Mouse (Mus musculus) embryonic facial prominence, embryonic 13.5 days (tissue): ENCODE measurements around the gene Asic2. TPM values are rescaled to one million over a fixed set of nuclear protein-coding genes. Genes with fewer than 3 reads are reported as not detected.

Experiments
- ATAC-seq: fragments of 200-750 bp; cut with Nextera tagmentation; 2 replicates; pipeline ENCODE4 v1.8.0; 2017; ENCODE audit warnings: low read depth; ENCODE audit not compliant: insufficient number of reproducible peaks, insufficient read depth, low FRiP score, low TSS enrichment
- H3K27ac ChIP-seq: fragments of 300-500 bp; sonication (generic); 2 replicates; pipeline ENCODE4 v1.5.1; 2015; ENCODE audit warnings: moderate library complexity, mild to moderate bottlenecking, inconsistent platforms
- H3K27me3 ChIP-seq: fragments of 300-500 bp; sonication (generic); 2 replicates; pipeline ENCODE4 v1.6.1; 2015; ENCODE audit warnings: mild to moderate bottlenecking, inconsistent platforms
- H3K36me3 ChIP-seq: fragments of 300-500 bp; sonication (generic); 2 replicates; pipeline ENCODE4 v1.6.1; 2015; ENCODE audit warnings: mild to moderate bottlenecking, inconsistent platforms
- H3K4me1 ChIP-seq: fragments of 300-500 bp; sonication (generic); 2 replicates; pipeline ENCODE4 v1.6.1; 2015; ENCODE audit warnings: inconsistent platforms
- H3K4me2 ChIP-seq: fragments of 300-500 bp; sonication (generic); 2 replicates; pipeline ENCODE4 v1.6.1; 2015; ENCODE audit warnings: moderate library complexity, mild to moderate bottlenecking, inconsistent platforms
- H3K4me3 ChIP-seq: fragments of 300-500 bp; sonication (generic); 2 replicates; pipeline ENCODE4 v1.5.1; 2015; ENCODE audit warnings: mild to moderate bottlenecking, inconsistent platforms
- H3K9ac ChIP-seq: fragments of 300-500 bp; sonication (generic); 2 replicates; pipeline ENCODE4 v1.6.1; 2015; ENCODE audit warnings: mild to moderate bottlenecking, inconsistent platforms
- H3K9me3 ChIP-seq: fragments of 300-500 bp; sonication (generic); 2 replicates; pipeline ENCODE4 v1.6.1; 2016; ENCODE audit warnings: inconsistent platforms
- WGBS: fragments of 180-500 bp; shearing (Covaris S2); methylation state at CpG from one replicate; pipeline ENCODE4 v1.1.7; 2015; ENCODE audit warnings: mixed read lengths; 5-methylcytosine and 5-hydroxymethylcytosine counted together
- polyA plus RNA-seq: library from polyadenylated mRNA; unstranded; fragments of >200 nt; fragmentation: Nextera tagmentation; extraction: Ambion mirVana; gene quantifications from 2 replicates; pipeline ENCODE4 v1.2.1, GENCODE M21; 2015

The Asic2 gene
- polyA plus RNA-seq, 1 experiment from 2014 or later = 0.60 TPM

GRCm38 (mm10) chr11:81592776-81593175, 375.5 kb downstream of the Asic2 start:
- Histone ChIP-seq H3K4me2 (no peak overlapping the region), H3K27ac (no peak overlapping the region), H3K27me3 (no peaks in the 10 kb centered on the region), H3K9me3 (no peaks in the 10 kb centered on the region), H3K4me1 (no peaks in the 10 kb centered on the region), H3K9ac (no peak overlapping the region), H3K4me3 (no peak overlapping the region), H3K36me3 (no peaks in the 10 kb centered on the region)
- WGBS = 56% methylated on average over 5 of the region's 5 CpGs
- ATAC-seq = no peak

DNA sequence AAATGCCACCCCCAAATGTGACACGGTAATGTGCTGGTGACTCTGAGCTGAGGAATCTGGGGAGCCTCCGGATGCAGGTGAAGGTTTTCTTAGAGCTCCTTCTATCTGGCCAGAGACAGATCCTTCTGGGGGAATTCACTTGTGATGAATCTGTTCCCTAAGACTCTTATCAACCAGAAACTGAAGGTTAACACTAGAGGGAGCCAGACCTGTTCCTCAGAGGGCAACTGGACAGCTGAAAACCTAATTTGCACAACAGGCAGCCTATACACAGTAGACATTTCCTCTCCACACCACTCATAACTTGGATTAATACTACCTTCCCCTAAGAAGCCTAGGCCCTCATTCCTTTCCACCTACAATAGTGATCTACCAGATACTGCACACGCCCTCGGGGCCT, 377.3 kb downstream of the Asic2 start:
- H3K27ac ChIP-seq = no peak overlapping the region
- ATAC-seq = no peak
- no peaks in the 10 kb centered on the region for H3K36me3 ChIP-seq
- no peaks in the 10 kb centered on the region for H3K27me3 ChIP-seq
- H3K9me3 ChIP-seq = no peaks in the 10 kb centered on the region
- no peak overlapping the region for H3K9ac ChIP-seq
- WGBS = 81% methylated on average over 4 of the region's 4 CpGs
- H3K4me1 ChIP-seq = no peaks in the 10 kb centered on the region
- H3K4me2 ChIP-seq = no peak overlapping the region
- H3K4me3 ChIP-seq = no peak overlapping the region

DNA sequence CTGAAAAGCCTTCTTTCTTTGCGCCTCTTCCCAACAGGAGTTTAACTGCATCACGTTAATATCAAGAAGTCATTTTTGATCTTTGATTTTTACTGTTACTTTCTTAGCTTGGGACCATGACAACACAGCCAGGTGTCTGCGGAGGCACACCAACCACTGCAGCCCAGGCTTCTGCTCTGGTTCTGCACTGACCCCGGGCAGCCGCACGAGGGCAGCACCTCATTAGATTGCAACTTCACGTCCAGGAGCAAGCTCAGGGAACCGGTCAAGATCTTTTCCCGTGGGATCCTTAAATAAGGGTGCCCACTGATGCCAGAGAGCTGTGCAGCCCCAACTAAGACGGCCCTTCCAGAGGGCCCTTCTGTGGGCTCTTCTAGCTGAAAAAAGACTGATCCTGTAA, 379.6 kb downstream of the Asic2 start:
- H3K27me3 ChIP-seq = no peaks in the 10 kb centered on the region
- 13% methylated on average over 10 of the region's 10 CpGs for WGBS
- no peaks in the 10 kb centered on the region for H3K9me3 ChIP-seq
- H3K4me1 ChIP-seq = no peaks in the 10 kb centered on the region
- no peak for ATAC-seq
- no peak overlapping the region for H3K9ac ChIP-seq
- no peak overlapping the region for H3K4me2 ChIP-seq
- H3K27ac ChIP-seq = no peak overlapping the region
- no peak overlapping the region for H3K4me3 ChIP-seq
- no peaks in the 10 kb centered on the region for H3K36me3 ChIP-seq

- Histone ChIP-seq H3K9me3 (no peaks in the 10 kb centered on the region), H3K27ac (no peak overlapping the region), H3K4me1 (no peaks in the 10 kb centered on the region), H3K4me2 (no peak overlapping the region), H3K4me3 (no peak overlapping the region), H3K36me3 (no peaks in the 10 kb centered on the region), H3K9ac (no peak overlapping the region), H3K27me3 (no peaks in the 10 kb centered on the region)
- 75% methylated on average over 17 of the region's 17 CpGs for WGBS
- no peak for ATAC-seq
Observed at GRCm38 (mm10) chr11:81587942-81588341, 380.3 kb downstream of the Asic2 start.

DNA sequence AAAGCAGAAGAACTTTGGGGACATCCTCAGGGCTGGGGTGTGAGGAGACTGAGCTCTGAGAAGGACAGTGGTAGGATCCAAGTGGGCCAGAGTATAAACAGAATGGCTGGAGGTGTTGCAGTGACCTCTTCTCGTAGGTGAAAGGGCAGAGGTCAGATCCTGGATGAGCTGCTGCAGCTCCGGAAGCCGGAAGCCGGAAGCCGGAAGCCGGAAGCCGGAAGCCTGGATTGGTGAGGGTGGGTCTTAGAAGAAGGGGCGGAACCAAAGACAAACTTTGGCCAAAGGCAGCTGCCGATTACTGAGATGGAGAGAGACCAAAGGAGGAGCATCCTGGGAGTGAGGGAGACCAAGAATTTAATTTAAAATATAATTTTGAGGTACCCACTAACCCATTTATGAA, 381.1 kb downstream of the Asic2 start:
- Histone ChIP-seq H3K27ac (no peak overlapping the region), H3K4me2 (no peak overlapping the region), H3K4me3 (no peak overlapping the region), H3K27me3 (no peaks in the 10 kb centered on the region), H3K9ac (no peak overlapping the region), H3K4me1 (no peaks in the 10 kb centered on the region), H3K9me3 (no peaks in the 10 kb centered on the region), H3K36me3 (no peaks in the 10 kb centered on the region)
- WGBS = 59% methylated on average over 9 of the region's 9 CpGs
- no peak for ATAC-seq

- WGBS = 92% methylated on average over 9 of the region's 9 CpGs
- no peaks in the 10 kb centered on the region for H3K9me3 ChIP-seq
- no peak overlapping the region for H3K27ac ChIP-seq
- H3K27me3 ChIP-seq = no peaks in the 10 kb centered on the region
- no peak overlapping the region for H3K4me2 ChIP-seq
- no peak overlapping the region for H3K9ac ChIP-seq
- no peaks in the 10 kb centered on the region for H3K4me1 ChIP-seq
- no peaks in the 10 kb centered on the region for H3K36me3 ChIP-seq
- no peak for ATAC-seq
- no peak overlapping the region for H3K4me3 ChIP-seq
Observed at GRCm38 (mm10) chr11:81584506-81584905, 383.8 kb downstream of the Asic2 start.

GRCm38 (mm10) chr11:81583195-81583594, 385.1 kb downstream of the Asic2 start:
- Histone ChIP-seq H3K36me3 (no peaks in the 10 kb centered on the region), H3K4me2 (no peak overlapping the region), H3K27me3 (no peaks in the 10 kb centered on the region; the same call in 1 of the 2 replicates), H3K27ac (no peak overlapping the region), H3K9ac (no peak overlapping the region), H3K4me3 (no peak overlapping the region), H3K9me3 (no peaks in the 10 kb centered on the region), H3K4me1 (no peaks in the 10 kb centered on the region)
- no peak for ATAC-seq
- WGBS = 66% methylated on average over 7 of the region's 7 CpGs

GRCm38 (mm10) chr11:81582161-81582560, 386.1 kb downstream of the Asic2 start:
- no peak overlapping the region for H3K4me2 ChIP-seq
- no peak for ATAC-seq
- WGBS = 72% methylated on average over 5 of the region's 5 CpGs

DNA sequence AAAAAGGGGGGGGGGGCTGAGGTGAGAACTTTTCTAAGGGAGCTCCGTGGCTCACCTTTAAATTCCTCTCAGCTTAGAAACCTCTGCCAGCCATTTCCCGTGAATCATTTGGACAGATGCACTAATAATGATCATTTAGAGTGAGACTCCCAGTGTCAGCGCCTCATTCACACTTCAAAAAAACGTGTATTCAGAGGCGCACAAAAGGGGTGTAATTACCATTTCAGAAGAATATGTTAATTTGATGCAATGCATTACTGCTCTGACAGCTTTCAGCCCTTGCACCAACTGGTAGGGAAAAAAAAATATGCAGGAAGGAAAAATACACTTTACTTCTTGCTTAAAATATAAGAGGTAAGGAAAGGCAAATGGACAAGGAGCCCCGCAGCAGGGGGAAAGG, 388.5 kb downstream of the Asic2 start:
- ATAC-seq = no peak
- no peak overlapping the region for H3K27ac ChIP-seq
- WGBS = 56% methylated on average over 6 of the region's 6 CpGs

More at GRCm38 (mm10) chr11:81582161-81582560, 386.1 kb downstream of the Asic2 start:
- Histone ChIP-seq H3K9ac (no peak overlapping the region), H3K9me3 (no peaks in the 10 kb centered on the region), H3K4me3 (no peak overlapping the region), H3K27ac (no peak overlapping the region), H3K4me1 (no peaks in the 10 kb centered on the region), H3K36me3 (no peaks in the 10 kb centered on the region), H3K27me3 (no peaks in the 10 kb centered on the region; the same call in 1 of the 2 replicates)

GRCm38 (mm10) chr11:81570406-81570805, 397.9 kb downstream of the Asic2 start:
- Histone ChIP-seq H3K4me2 (no peak overlapping the region), H3K4me1 (no peaks in the 10 kb centered on the region), H3K4me3 (no peak overlapping the region), H3K36me3 (no peaks in the 10 kb centered on the region), H3K27me3 (no peaks in the 10 kb centered on the region), H3K27ac (no peak overlapping the region), H3K9me3 (no peaks in the 10 kb centered on the region), H3K9ac (no peak overlapping the region)
- 71% methylated on average over 3 of the region's 3 CpGs for WGBS
- no peak for ATAC-seq

More for the DNA sequence above, 388.5 kb downstream of the Asic2 start:
- H3K9ac ChIP-seq = no peak overlapping the region
- H3K4me2 ChIP-seq = no peak overlapping the region
- H3K36me3 ChIP-seq = no peaks in the 10 kb centered on the region
- no peaks in the 10 kb centered on the region for H3K4me1 ChIP-seq
- H3K9me3 ChIP-seq = no peaks in the 10 kb centered on the region
- no peak overlapping the region for H3K4me3 ChIP-seq
- no peaks in the 10 kb centered on the region; the same call in 1 of the 2 replicates for H3K27me3 ChIP-seq

DNA sequence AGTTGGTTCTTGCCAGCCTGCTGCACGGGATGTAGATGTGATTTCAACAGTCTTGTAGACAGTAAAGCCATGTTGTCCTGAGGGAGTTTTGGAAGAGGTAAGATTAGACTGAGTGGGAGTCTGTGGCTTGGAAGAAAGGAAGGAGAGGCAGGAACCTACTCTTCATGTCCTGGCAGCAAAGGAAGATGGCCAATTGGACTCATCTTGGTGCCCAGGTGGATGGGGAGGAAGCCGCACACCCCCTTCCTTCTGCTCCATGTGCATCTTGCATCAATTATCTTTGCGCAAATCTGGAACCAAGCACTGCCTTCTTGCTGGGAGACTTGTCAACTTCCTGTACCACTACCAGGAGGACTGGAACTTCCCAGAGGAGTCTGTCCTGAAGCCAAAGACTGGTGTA, 403.4 kb downstream of the Asic2 start:
- Histone ChIP-seq H3K27me3 (no peaks in the 10 kb centered on the region), H3K9ac (no peak overlapping the region), H3K27ac (no peak overlapping the region), H3K4me2 (no peak overlapping the region), H3K36me3 (no peaks in the 10 kb centered on the region), H3K9me3 (no peaks in the 10 kb centered on the region), H3K4me3 (no peak overlapping the region), H3K4me1 (peaks cover 7% of the 10 kb centered on the region)
- WGBS = 67% methylated on average over 3 of the region's 3 CpGs
- no peak for ATAC-seq

- Histone ChIP-seq H3K27me3 (no peaks in the 10 kb centered on the region), H3K9ac (no peak overlapping the region), H3K4me3 (no peak overlapping the region), H3K36me3 (no peaks in the 10 kb centered on the region), H3K4me1 (peaks cover 7% of the 10 kb centered on the region), H3K9me3 (no peaks in the 10 kb centered on the region), H3K27ac (no peak overlapping the region), H3K4me2 (no peak overlapping the region)
- no peak for ATAC-seq
- 73% methylated on average over 1 of the region's 1 CpGs for WGBS
Observed at GRCm38 (mm10) chr11:81560374-81560773, 407.9 kb downstream of the Asic2 start.

DNA sequence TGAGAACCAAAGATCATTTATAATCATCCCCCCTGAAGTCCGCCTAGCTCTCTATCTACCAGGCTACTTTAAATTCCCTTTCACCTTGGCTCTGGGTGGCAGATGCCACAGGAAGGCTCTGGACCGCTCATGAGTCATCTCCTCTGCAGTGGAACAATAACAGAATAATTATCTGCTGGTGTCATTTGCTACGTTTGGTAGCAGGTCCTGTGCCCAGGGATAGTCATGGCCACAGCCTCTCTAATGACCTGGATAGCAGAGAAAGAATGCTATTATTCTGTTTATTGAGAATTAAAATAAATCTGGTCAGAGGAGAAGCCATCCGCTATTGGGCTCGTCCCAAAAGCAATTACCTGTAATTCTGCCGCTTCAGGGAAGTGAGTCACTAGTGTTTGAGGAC, 425.1 kb downstream of the Asic2 start:
- no peak overlapping the region for H3K4me2 ChIP-seq
- H3K9ac ChIP-seq = no peak overlapping the region
- no peaks in the 10 kb centered on the region for H3K36me3 ChIP-seq
- no peak overlapping the region for H3K27ac ChIP-seq
- H3K9me3 ChIP-seq = no peaks in the 10 kb centered on the region
- H3K27me3 ChIP-seq = no peaks in the 10 kb centered on the region
- H3K4me1 ChIP-seq = peaks cover 3% of the 10 kb centered on the region; the same call in 1 of the 2 replicates
- WGBS = 71% methylated on average over 6 of the region's 6 CpGs
- no peak overlapping the region for H3K4me3 ChIP-seq
- no peak for ATAC-seq
